Mouse (Mus musculus) embryonic facial prominence, embryonic 12.5 days (tissue): ENCODE measurements around the gene Klra9. TPM values are rescaled to one million over a fixed set of nuclear protein-coding genes. Genes with fewer than 3 reads are reported as not detected.
"Not testable (repeated sequence)": the region's sequence is repeated elsewhere in the genome, so short reads cannot be mapped to it uniquely, and the experiment has no call there.

ENCODE experiments used
- ATAC-seq: fragments of 200-750 bp; cut with Nextera tagmentation; 2 replicates; pipeline ENCODE4 v1.8.0; 2017; ENCODE audit not compliant: insufficient number of reproducible peaks, insufficient read depth, low FRiP score, low TSS enrichment
- H3K27ac ChIP-seq: fragments of 300-500 bp; sonication (generic); 2 replicates; pipeline ENCODE4 v1.5.1; 2016; ENCODE audit warnings: mild to moderate bottlenecking
- H3K27me3 ChIP-seq: fragments of 300-500 bp; sonication (generic); 2 replicates; pipeline ENCODE4 v1.6.1; 2016; ENCODE audit warnings: mild to moderate bottlenecking, moderate library complexity
- H3K36me3 ChIP-seq: fragments of 300-500 bp; sonication (generic); 2 replicates; pipeline ENCODE4 v1.6.1; 2016; ENCODE audit warnings: mild to moderate bottlenecking
- H3K4me1 ChIP-seq: fragments of 300-500 bp; sonication (generic); 2 replicates; pipeline ENCODE4 v1.6.1; 2016
- H3K4me2 ChIP-seq: fragments of 300-500 bp; sonication (generic); replicated peaks from 2 replicates; pipeline ENCODE4 v1.6.1; 2016; ENCODE audit warnings: mild to moderate bottlenecking, moderate library complexity
- H3K4me3 ChIP-seq: fragments of 300-500 bp; sonication (generic); 2 replicates; pipeline ENCODE4 v1.5.1; 2016; ENCODE audit warnings: mild to moderate bottlenecking
- H3K9ac ChIP-seq: fragments of 300-500 bp; sonication (generic); 2 replicates; pipeline ENCODE4 v1.6.1; 2016; ENCODE audit warnings: mild to moderate bottlenecking, moderate library complexity
- H3K9me3 ChIP-seq: fragments of 300-500 bp; sonication (generic); 2 replicates; pipeline ENCODE4 v1.6.1; 2016; ENCODE audit warnings: mild to moderate bottlenecking, moderate library complexity
- WGBS: fragments of 180-500 bp; shearing (Covaris S2); methylation state at CpG from one replicate; pipeline ENCODE4 v1.1.7; 2016; 5-methylcytosine and 5-hydroxymethylcytosine counted together
- polyA plus RNA-seq: library from polyadenylated mRNA; unstranded; fragments of >200 nt; fragmentation: Nextera tagmentation; extraction: Ambion mirVana; gene quantifications from 2 replicates; pipeline ENCODE4 v1.2.1, GENCODE M21; 2016

Gene Klra9
- not detected in 2 replicates for polyA plus RNA-seq

GRCm38 (mm10) chr6:130193012-130193411 lies at the start of gene Klra9:
Gene Klra9 (minus strand): TSS chr6:130193112.
- 66% methylated on average over 3 of the region's 3 CpGs for WGBS
- not testable (repeated sequence) for H3K9ac ChIP-seq, H3K27ac ChIP-seq, ATAC-seq, H3K4me2 ChIP-seq, H3K9me3 ChIP-seq, H3K4me1 ChIP-seq, H3K4me3 ChIP-seq, H3K36me3 ChIP-seq, H3K27me3 ChIP-seq

- H3K4me2 ChIP-seq, result no peak overlapping the region
- no peak overlapping the region for H3K9ac ChIP-seq
- no peak for ATAC-seq
- no peak overlapping the region for H3K27ac ChIP-seq
- H3K9me3 ChIP-seq, result 0 out of 2 replicates have a peak, but pooled peaks cover 6% of the 10 kb centered on the region
- no peaks in the 10 kb centered on the region for H3K27me3 ChIP-seq
- no peaks in the 10 kb centered on the region for H3K4me1 ChIP-seq
- H3K4me3 ChIP-seq, result no peak overlapping the region
- 69% methylated on average over 2 of the region's 2 CpGs for WGBS
- no peaks in the 10 kb centered on the region for H3K36me3 ChIP-seq
Observed at GRCm38 (mm10) chr6:130237536-130237935, 44.6 kb upstream of the Klra9 start.

GRCm38 (mm10) chr6:130236635-130237034 lies 43.7 kb upstream of the Klra9 start:
- 0 out of 2 replicates have a peak, but pooled peaks cover 6% of the 10 kb centered on the region for H3K9me3 ChIP-seq
- H3K27ac ChIP-seq, result no peak overlapping the region
- no peak for ATAC-seq
- no peaks in the 10 kb centered on the region for H3K4me1 ChIP-seq
- no peaks in the 10 kb centered on the region for H3K27me3 ChIP-seq
- WGBS, result 45% methylated on average over 1 of the region's 1 CpGs
- H3K4me3 ChIP-seq, result no peak overlapping the region
- H3K4me2 ChIP-seq, result no peak overlapping the region
- no peak overlapping the region for H3K9ac ChIP-seq
- H3K36me3 ChIP-seq, result no peaks in the 10 kb centered on the region

- Histone ChIP-seq H3K9me3 (0 out of 2 replicates have a peak, but pooled peaks cover 4% of the 10 kb centered on the region), H3K27me3 (no peaks in the 10 kb centered on the region), H3K4me3 (no peak within 1 kb of the TSS), H3K36me3 (no peaks in the 10 kb centered on the region), H3K4me2 (no peak within 1 kb of the TSS), H3K27ac (no peak within 1 kb of the TSS), H3K9ac (no peak within 1 kb of the TSS), H3K4me1 (no peaks in the 10 kb centered on the region)
- no peak for ATAC-seq
Observed at GRCm38 (mm10) chr6:130233222-130233621, 40.3 kb upstream of the Klra9 start, which contains the start of gene Klra7. Gene Klra7 (minus strand): TSS chr6:130233322.

GRCm38 (mm10) chr6:130197453-130197852 lies 4.5 kb upstream of the Klra9 start:
- not testable (repeated sequence) for H3K4me3 ChIP-seq, H3K4me2 ChIP-seq, H3K9me3 ChIP-seq, H3K27ac ChIP-seq, H3K36me3 ChIP-seq, H3K9ac ChIP-seq, H3K27me3 ChIP-seq, ATAC-seq, H3K4me1 ChIP-seq
- 92% methylated on average over 1 of the region's 1 CpGs for WGBS

GRCm38 (mm10) chr6:130129798-130130197 lies 63.1 kb downstream of the Klra9 start, which contains the start of gene Klra8:
Gene Klra8 (minus strand): TSS chr6:130129898.
- H3K4me3 ChIP-seq, result not testable (repeated sequence)
- WGBS, result 66% methylated on average over 4 of the region's 4 CpGs

More at GRCm38 (mm10) chr6:130129798-130130197, 63.1 kb downstream of the Klra9 start, which contains the start of gene Klra8:
- H3K27ac ChIP-seq, ATAC-seq, H3K9ac ChIP-seq, H3K36me3 ChIP-seq, H3K27me3 ChIP-seq, H3K4me2 ChIP-seq, H3K9me3 ChIP-seq, H3K4me1 ChIP-seq: not testable (repeated sequence)

Other genes starting within 250 kb of the Klra9 start
- not detected in 2 replicates for gene Klra6, start 166.2 kb downstream of the Klra9 start, polyA plus RNA-seq
- gene Klra4, start 125.8 kb downstream of the Klra9 start, polyA plus RNA-seq, result not detected in 2 replicates
- gene Klra8, start 63.2 kb downstream of the Klra9 start, polyA plus RNA-seq, result not detected in 2 replicates
- gene Klra7, start 40.2 kb upstream of the Klra9 start, polyA plus RNA-seq, result not detected in 2 replicates
- gene Klra10, start 88.8 kb upstream of the Klra9 start, polyA plus RNA-seq, result not detected in 2 replicates
- gene Klra3, start 144.5 kb upstream of the Klra9 start, polyA plus RNA-seq, result not detected in 2 replicates
- gene Klra1, start 193.8 kb upstream of the Klra9 start, polyA plus RNA-seq, result not detected in 2 replicates